Mouse (Mus musculus) small intestine, adult 2 months (tissue): ENCODE data around the gene Fbxl16. TPM values are rescaled to one million over a fixed set of nuclear protein-coding genes. Genes with fewer than 3 reads are reported as not detected.

ENCODE experiments used
- H3K27ac ChIP-seq: fragments of 200-500 bp; 2 replicates; pipeline ENCODE4 v1.5.1; 2012; ENCODE audit warnings: low read depth, low read length, control low read depth, inconsistent platforms; ENCODE audit not compliant: insufficient read depth
- H3K27me3 ChIP-seq: fragments of 200-500 bp; 2 replicates; pipeline ENCODE4 v1.6.1; 2012; ENCODE audit warnings: mild to moderate bottlenecking, moderate library complexity, low read length, inconsistent platforms; ENCODE audit not compliant: control insufficient read depth, insufficient read depth
- H3K36me3 ChIP-seq: fragments of 200-500 bp; 2 replicates; pipeline ENCODE4 v1.6.1; 2012; ENCODE audit warnings: mild to moderate bottlenecking, low read length, control low read depth, inconsistent platforms; ENCODE audit not compliant: control insufficient read depth, insufficient read depth
- H3K4me1 ChIP-seq: fragments of 200-500 bp; 2 replicates; pipeline ENCODE4 v1.6.1; 2012; ENCODE audit warnings: low read length, inconsistent platforms, mixed read lengths; ENCODE audit not compliant: control insufficient read depth, insufficient read depth, insufficient read length
- H3K4me3 ChIP-seq: fragments of 200-500 bp; 2 replicates; pipeline ENCODE4 v1.5.1; 2012; ENCODE audit warnings: low read depth, mild to moderate bottlenecking, control low read depth, inconsistent platforms, low read length, moderate library complexity
- CTCF ChIP-seq: fragments of 200-500 bp; IDR thresholded peaks from 2 replicates; pipeline ENCODE4 v1.5.1; 2012; ENCODE audit warnings: low read depth, mild to moderate bottlenecking, control low read depth, inconsistent platforms, low read length, moderate library complexity, mixed read lengths; ENCODE audit not compliant: insufficient replicate concordance, insufficient read length; ENCODE audit errors: extremely low read depth
- POLR2A ChIP-seq: fragments of 200-500 bp; IDR thresholded peaks from 2 replicates; pipeline ENCODE4 v1.6.1; 2012; ENCODE audit warnings: low read depth, mild to moderate bottlenecking, control low read depth, inconsistent platforms, low read length, moderate library complexity
- WGBS: fragments of 180-500 bp; shearing (Covaris S2); methylation state at CpG from one replicate; pipeline ENCODE4 v1.1.7; 2018; 5-methylcytosine and 5-hydroxymethylcytosine counted together
- polyA plus RNA-seq: library from polyadenylated mRNA; depleted of rRNA; stranded (reverse); fragments of >200 nt; gene quantifications from 2 replicates; pipeline ENCODE4 v1.2.3, GENCODE M21; 2012; rRNA removed

The Fbxl16 gene
- polyA plus RNA-seq, 1 experiment: 3.7 TPM

DNA sequence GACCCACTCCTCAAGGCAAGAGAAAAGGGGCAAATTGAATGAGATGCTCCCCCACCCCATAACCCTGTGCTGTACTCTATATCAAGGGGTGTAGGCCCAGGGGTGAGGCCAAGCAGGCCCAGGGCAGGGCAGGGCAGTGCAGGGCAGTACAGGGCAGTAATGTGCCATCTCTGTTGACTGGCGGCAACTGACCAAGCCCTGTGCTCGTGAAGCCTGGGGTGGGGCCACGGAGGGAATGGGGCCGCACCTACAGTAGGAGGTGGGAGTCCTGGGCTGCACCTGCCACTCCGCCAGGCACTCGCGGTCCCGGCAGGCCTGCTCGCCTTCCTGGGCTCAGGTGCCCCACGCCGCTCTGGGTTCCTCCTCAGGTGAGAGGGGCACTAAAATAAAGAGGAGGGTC, 56.4 kb downstream of the Fbxl16 start:
- TF ChIP-seq CTCF: no peak
- TF ChIP-seq POLR2A: peak; percentile 26; the same call in 1 of the 2 replicates
- peaks cover 45% of the 10 kb centered on the region for H3K4me1 ChIP-seq
- peak overlapping the region; percentile 39 for H3K4me3 ChIP-seq
- H3K36me3 ChIP-seq: no peaks in the 10 kb centered on the region
- WGBS: 43% methylated on average over 11 of the region's 11 CpGs
- peak overlapping the region; percentile 44; the same call in 1 of the 2 replicates for H3K27ac ChIP-seq
- H3K27me3 ChIP-seq: no peaks in the 10 kb centered on the region

DNA sequence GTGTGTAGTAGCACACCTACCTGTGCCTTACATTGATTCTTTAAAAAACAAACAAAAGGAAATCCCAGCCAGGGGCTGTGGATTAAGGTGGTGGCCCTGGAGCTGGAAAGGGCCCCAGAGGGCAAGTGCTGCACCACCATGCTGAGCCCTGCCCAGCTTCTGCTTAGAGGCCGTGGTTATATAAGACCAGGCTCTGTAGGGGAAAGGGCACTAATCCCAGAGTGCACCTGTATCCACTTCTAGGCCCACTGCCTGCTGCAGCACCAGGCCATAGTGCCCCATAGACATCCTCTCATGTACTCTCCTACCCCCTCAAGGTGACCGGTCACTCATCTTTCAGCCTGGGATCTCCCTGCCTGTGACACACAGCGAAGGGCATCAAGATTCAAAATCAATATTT, 57.3 kb downstream of the Fbxl16 start:
- H3K36me3 ChIP-seq: no peaks in the 10 kb centered on the region
- H3K4me3 ChIP-seq: no peak overlapping the region
- no peak overlapping the region for H3K27ac ChIP-seq
- no peaks in the 10 kb centered on the region for H3K27me3 ChIP-seq
- peaks cover 39% of the 10 kb centered on the region for H3K4me1 ChIP-seq
- WGBS: 74% methylated on average over 3 of the region's 3 CpGs
- TF ChIP-seq POLR2A: no peak
- no peak for TF ChIP-seq CTCF

DNA sequence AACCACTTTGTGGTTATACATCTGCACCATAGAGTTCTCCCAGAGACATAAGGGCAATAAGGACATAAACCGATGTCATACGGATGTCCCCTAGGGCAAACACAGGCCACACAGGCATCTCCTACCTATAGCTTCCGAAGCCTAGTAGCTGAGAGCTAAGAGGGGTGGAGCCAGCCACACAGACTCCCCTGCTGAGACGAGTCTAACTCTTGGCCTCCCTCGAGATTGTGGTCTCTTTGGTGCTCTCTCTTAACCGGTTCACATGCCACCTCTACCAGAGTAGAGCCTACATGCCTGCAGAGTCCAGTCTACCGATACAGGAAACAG, 58.6 kb downstream of the Fbxl16 start:
- H3K4me3 ChIP-seq: peak overlapping the region; percentile 90

DNA sequence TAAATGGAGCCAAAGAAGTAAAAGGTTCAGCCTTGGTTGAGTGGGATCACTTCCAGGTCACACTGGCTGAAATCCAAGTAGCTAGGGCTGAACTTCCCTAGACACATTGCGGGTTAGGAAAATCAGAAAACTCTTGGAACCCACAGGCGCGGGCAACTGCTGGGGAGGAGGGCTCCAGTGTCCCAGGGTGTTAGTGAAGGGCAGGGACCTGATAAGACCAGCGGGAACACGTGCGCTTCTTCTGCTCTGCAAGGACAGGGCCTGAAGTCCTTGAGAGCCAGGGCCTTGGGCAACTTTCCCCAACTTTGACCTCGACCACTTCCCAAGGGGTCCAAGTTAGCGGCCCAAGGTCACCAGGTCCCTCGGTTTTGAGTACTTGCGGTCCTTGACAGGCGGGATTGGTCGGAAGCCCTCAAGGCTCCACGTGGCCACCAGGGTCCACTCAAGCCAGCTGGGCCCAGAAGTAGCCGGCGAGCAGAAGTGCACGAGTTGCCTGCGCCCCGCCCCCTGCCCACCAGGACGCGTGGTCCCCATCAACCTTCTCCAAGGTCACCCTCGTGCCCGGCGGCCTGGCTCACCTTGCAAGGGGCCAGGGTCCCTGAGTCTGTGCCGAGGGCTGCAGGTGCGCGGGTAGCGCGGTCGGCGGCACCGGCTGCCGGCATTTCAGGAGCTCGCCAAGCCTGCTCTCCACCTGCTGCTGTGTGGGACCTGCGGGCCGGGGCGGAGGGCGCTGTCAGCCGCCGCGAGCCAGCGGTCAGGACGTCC, 59.1 kb downstream of the Fbxl16 start:
- no peaks in the 10 kb centered on the region for H3K36me3 ChIP-seq
- H3K27ac ChIP-seq: peak overlapping the region; percentile 64
- peak overlapping the region; percentile 90 for H3K4me3 ChIP-seq
- no peaks in the 10 kb centered on the region for H3K27me3 ChIP-seq
- H3K4me1 ChIP-seq: peaks cover 34% of the 10 kb centered on the region
- TF ChIP-seq POLR2A: no peak
- no peak for TF ChIP-seq CTCF
- 1% methylated on average over 42 of the region's 42 CpGs for WGBS

More for the DNA sequence above, 58.6 kb downstream of the Fbxl16 start:
- Histone ChIP-seq H3K27ac (peak overlapping the region; percentile 64), H3K27me3 (no peaks in the 10 kb centered on the region), H3K4me1 (peaks cover 34% of the 10 kb centered on the region), H3K36me3 (no peaks in the 10 kb centered on the region)
- TF ChIP-seq CTCF (no peak), POLR2A (no peak)
- WGBS: 7% methylated on average over 7 of the region's 7 CpGs

DNA sequence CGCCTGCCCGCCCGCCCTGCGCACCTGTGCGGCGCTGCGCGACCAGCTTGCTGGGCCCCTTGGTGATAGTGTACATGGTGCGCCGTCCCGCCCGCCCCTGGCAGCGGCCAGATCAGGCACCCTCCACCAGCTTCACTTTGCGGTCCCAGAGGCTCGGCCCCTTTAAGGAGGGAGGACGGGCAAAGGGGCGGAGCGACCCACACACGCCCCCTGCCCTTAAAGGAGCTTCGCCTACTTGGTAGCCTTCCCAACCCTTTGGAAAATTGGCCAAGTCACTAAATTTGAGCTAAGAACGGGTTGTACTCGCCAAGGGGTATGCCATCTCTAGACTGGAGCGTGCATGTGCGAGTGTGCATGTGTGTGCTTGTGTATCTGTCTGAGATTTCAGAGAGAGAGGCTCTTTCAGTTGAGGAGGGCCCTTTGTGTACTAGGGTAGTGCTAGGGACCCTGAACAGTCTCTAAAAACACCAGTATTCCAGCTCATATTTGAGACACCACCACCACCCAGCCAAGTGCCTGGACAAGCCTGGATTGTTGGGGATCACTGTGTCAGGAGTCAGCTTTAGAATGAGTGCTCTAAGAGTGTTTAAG, 59.8 kb downstream of the Fbxl16 start, which contains the start of gene Mcrip2:
Mcrip2 (minus strand) TSS at position 164 of the 591 bp plus-strand sequence.
- H3K4me1 ChIP-seq: peaks cover 31% of the 10 kb centered on the region
- TF ChIP-seq POLR2A: peak; percentile 68
- no peak for TF ChIP-seq CTCF
- H3K4me3 ChIP-seq: peak within 1 kb of the TSS; percentile 90
- H3K27me3 ChIP-seq: no peaks in the 10 kb centered on the region
- no peaks in the 10 kb centered on the region for H3K36me3 ChIP-seq
- WGBS: under 1% methylated on average over 24 of the region's 24 CpGs
- peak within 1 kb of the TSS; percentile 64 for H3K27ac ChIP-seq

DNA sequence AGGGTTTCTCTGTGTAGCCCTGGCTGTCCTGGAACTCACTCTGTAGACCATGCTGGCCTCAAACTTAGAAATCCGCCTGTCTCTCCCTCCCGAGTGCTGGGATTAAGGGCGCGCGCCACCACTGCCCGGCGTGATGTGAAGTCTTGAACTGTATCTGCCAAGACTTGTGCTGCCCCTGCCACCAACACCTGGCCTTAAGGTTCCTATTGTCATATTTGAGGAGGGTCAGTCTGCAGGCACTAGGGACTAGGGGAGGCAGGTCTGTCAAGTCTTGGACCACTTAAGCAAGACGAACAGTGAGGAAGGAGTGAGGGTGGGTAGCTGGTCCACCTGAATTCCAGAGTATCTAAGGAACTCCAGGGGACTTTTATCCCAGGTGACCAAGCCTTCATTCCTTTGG, 60.6 kb downstream of the Fbxl16 start:
- no peak overlapping the region for H3K4me3 ChIP-seq
- TF ChIP-seq POLR2A (no peak), CTCF (no peak)
- 86% methylated on average over 8 of the region's 8 CpGs for WGBS
- H3K36me3 ChIP-seq: no peaks in the 10 kb centered on the region
- peaks cover 25% of the 10 kb centered on the region for H3K4me1 ChIP-seq
- H3K27me3 ChIP-seq: no peaks in the 10 kb centered on the region
- no peak overlapping the region for H3K27ac ChIP-seq

DNA sequence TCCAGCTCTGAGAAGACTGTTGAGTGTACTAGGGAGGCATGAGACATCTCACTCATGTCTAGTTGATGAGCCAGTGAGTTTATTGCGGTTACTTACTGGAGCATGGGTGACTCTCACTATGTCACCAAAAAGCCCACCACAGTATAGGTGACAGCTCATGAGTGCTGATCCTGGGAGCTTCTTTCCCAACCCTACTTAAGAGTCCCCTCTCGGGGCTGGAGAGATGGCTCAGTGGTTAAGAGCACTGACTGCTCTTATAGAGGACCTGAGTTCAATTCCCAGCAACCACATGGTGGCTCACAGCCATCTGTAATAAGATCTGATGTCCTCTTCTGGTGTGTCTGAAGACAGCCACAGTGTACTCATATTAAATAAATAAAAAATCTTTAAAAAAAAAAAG, 61.1 kb downstream of the Fbxl16 start:
- 90% methylated on average over 2 of the region's 2 CpGs for WGBS
- TF ChIP-seq CTCF (no peak), POLR2A (no peak)
- H3K4me3 ChIP-seq: no peak overlapping the region
- H3K4me1 ChIP-seq: peaks cover 20% of the 10 kb centered on the region
- H3K27me3 ChIP-seq: no peaks in the 10 kb centered on the region
- H3K27ac ChIP-seq: no peak overlapping the region
- no peaks in the 10 kb centered on the region for H3K36me3 ChIP-seq

Other genes with a start within 250 kb of the Fbxl16 start
- 0.67 and 0.98 TPM in 2 replicates for gene Sox8, start 238.4 kb upstream of the Fbxl16 start, polyA plus RNA-seq
- 10.0 and 10.9 TPM in 2 replicates for gene Lmf1, start 230.0 kb upstream of the Fbxl16 start, polyA plus RNA-seq
- 0.20 and 0.30 TPM in 2 replicates for gene Gng13, start 91.9 kb upstream of the Fbxl16 start, polyA plus RNA-seq
- gene Chtf18, start 81.7 kb upstream of the Fbxl16 start, polyA plus RNA-seq: 7.3 and 15.2 TPM in 2 replicates
- gene Rpusd1, start 81.4 kb upstream of the Fbxl16 start, polyA plus RNA-seq: 12.4 and 23.0 TPM in 2 replicates
- 0.16 and 0.20 TPM in 2 replicates for gene Mslnl, start 73.0 kb upstream of the Fbxl16 start, polyA plus RNA-seq
- gene Msln, start 54.7 kb upstream of the Fbxl16 start, polyA plus RNA-seq: 1.0 and 3.8 TPM in 2 replicates
- gene Narfl, start 35.3 kb upstream of the Fbxl16 start, polyA plus RNA-seq: 14.9 and 19.3 TPM in 2 replicates
- 12.7 and 25.0 TPM in 2 replicates for gene Haghl, start 23.4 kb upstream of the Fbxl16 start, polyA plus RNA-seq
- gene Ccdc78, start 22.5 kb upstream of the Fbxl16 start, polyA plus RNA-seq: 0.06 TPM in 1 of 2 replicates, not detected in the other
- 70.7 and 135 TPM in 2 replicates for gene Fam173a, start 16.2 kb upstream of the Fbxl16 start, polyA plus RNA-seq
- gene AC134908.4, start 13.4 kb upstream of the Fbxl16 start, polyA plus RNA-seq: 0.48 TPM in 1 of 2 replicates, not detected in the other
- 28.2 and 31.9 TPM in 2 replicates for gene Metrn, start 11.9 kb upstream of the Fbxl16 start, polyA plus RNA-seq
- gene Wdr24, start 14.5 kb downstream of the Fbxl16 start, polyA plus RNA-seq: 18.2 and 40.0 TPM in 2 replicates
- gene Jmjd8, start 19.8 kb downstream of the Fbxl16 start, polyA plus RNA-seq: 30.2 and 47.3 TPM in 2 replicates
- gene Stub1, start 24.3 kb downstream of the Fbxl16 start, polyA plus RNA-seq: 76.7 and 141 TPM in 2 replicates
- 6.9 and 10.6 TPM in 2 replicates for gene Rhbdl1, start 28.2 kb downstream of the Fbxl16 start, polyA plus RNA-seq
- 28.3 and 55.5 TPM in 2 replicates for gene Gm20683, start 32.7 kb downstream of the Fbxl16 start, polyA plus RNA-seq
- 54.9 and 87.5 TPM in 2 replicates for gene Rhot2, start 35.8 kb downstream of the Fbxl16 start, polyA plus RNA-seq
- gene Wdr90, start 52.4 kb downstream of the Fbxl16 start, polyA plus RNA-seq: 8.3 and 13.3 TPM in 2 replicates
- gene Mcrip2, start 59.7 kb downstream of the Fbxl16 start, polyA plus RNA-seq: 84.8 and 111 TPM in 2 replicates
- 149 and 196 TPM in 2 replicates for gene Mettl26, start 66.0 kb downstream of the Fbxl16 start, polyA plus RNA-seq
- gene Wfikkn1, start 71.8 kb downstream of the Fbxl16 start, polyA plus RNA-seq: 0.72 and 2.6 TPM in 2 replicates
- 20.7 and 43.4 TPM in 2 replicates for gene Rab40c, start 110.6 kb downstream of the Fbxl16 start, polyA plus RNA-seq
- 59.8 and 74.1 TPM in 2 replicates for gene Pigq, start 135.9 kb downstream of the Fbxl16 start, polyA plus RNA-seq
- gene Nhlrc4, start 135.9 kb downstream of the Fbxl16 start, polyA plus RNA-seq: 0.51 TPM in 1 of 2 replicates, not detected in the other
- 0.04 TPM in 1 of 2 replicates, not detected in the other for gene A930017K11Rik, start 143.5 kb downstream of the Fbxl16 start, polyA plus RNA-seq
- gene Capn15, start 176.7 kb downstream of the Fbxl16 start, polyA plus RNA-seq: 46.8 and 75.2 TPM in 2 replicates